Mouse (Mus musculus) kidney, adult 8-10 months (tissue): Measurements from ENCODE around the gene Nexn.

Experiments used
- DNase-seq, 2 experiments: peaks; one replicate each; pipeline ENCODE4 v3.0.0; 2022

The Nexn gene

GRCm38 (mm10) chr3:152193177-152193576, 73.0 kb downstream of the Nexn start:
- DNase-seq, result no peak

GRCm38 (mm10) chr3:152192238-152192931, 73.8 kb downstream of the Nexn start:
- DNase-seq, result peak in 1 of 2 experiments; percentile 80

- DNase-seq, result peak; percentile 48 to 52
These were observed 74.3 kb downstream of the Nexn start for GRCm38 (mm10) chr3:152191791-152192237.

- no peak for DNase-seq
These were observed 75.3 kb downstream of the Nexn start for GRCm38 (mm10) chr3:152190679-152191477.

GRCm38 (mm10) chr3:152189306-152189705, 76.8 kb downstream of the Nexn start:
- peak in 1 of 2 experiments; percentile 22 for DNase-seq
